Mouse (Mus musculus) heart, embryonic 12.5 days (tissue): ENCODE measurements at regions not wholly inside any gene's neighbourhood (a gene's known extent, or its start where the extent isn't known, plus 50 kb on each side); places are given as distances from the start of the nearest gene placed in this dataset.

ENCODE experiments used
- ATAC-seq: fragments of 200-750 bp; cut with Nextera tagmentation; 2 replicates; pipeline ENCODE4 v1.8.0; 2017; ENCODE audit warnings: moderate TSS enrichment, moderate library complexity; ENCODE audit not compliant: insufficient number of reproducible peaks, low FRiP score
- H3K27ac ChIP-seq: fragments of 300-500 bp; sonication (generic); 2 replicates; pipeline ENCODE4 v1.5.1; 2016; ENCODE audit warnings: mild to moderate bottlenecking, moderate library complexity; ENCODE audit not compliant: poor library complexity, severe bottlenecking
- H3K27me3 ChIP-seq: fragments of 300-500 bp; sonication (generic); replicated peaks from 2 replicates; pipeline ENCODE4 v1.6.1; 2016; ENCODE audit warnings: mild to moderate bottlenecking, moderate library complexity
- H3K36me3 ChIP-seq: fragments of 300-500 bp; sonication (generic); 2 replicates; pipeline ENCODE4 v1.6.1; 2016; ENCODE audit warnings: mild to moderate bottlenecking, moderate library complexity
- H3K4me1 ChIP-seq: fragments of 300-500 bp; sonication (generic); replicated peaks from 2 replicates; pipeline ENCODE4 v1.6.1; 2016; ENCODE audit warnings: mild to moderate bottlenecking
- H3K4me2 ChIP-seq: fragments of 300-500 bp; sonication (generic); 2 replicates; pipeline ENCODE4 v1.6.1; 2016; ENCODE audit warnings: mild to moderate bottlenecking, moderate library complexity
- H3K4me3 ChIP-seq: fragments of 300-500 bp; sonication (generic); 2 replicates; pipeline ENCODE4 v1.5.1; 2016; ENCODE audit warnings: mild to moderate bottlenecking
- H3K9ac ChIP-seq: fragments of 300-500 bp; sonication (generic); 2 replicates; pipeline ENCODE4 v1.6.1; 2016; ENCODE audit warnings: mild to moderate bottlenecking, moderate library complexity
- H3K9me3 ChIP-seq: fragments of 300-500 bp; sonication (generic); replicated peaks from 2 replicates; pipeline ENCODE4 v1.6.1; 2016; ENCODE audit warnings: mild to moderate bottlenecking, moderate library complexity
- WGBS: fragments of 180-500 bp; shearing (Covaris S2); methylation state at CpG from one replicate; pipeline ENCODE4 v1.1.7; 2016; 5-methylcytosine and 5-hydroxymethylcytosine counted together

DNA sequence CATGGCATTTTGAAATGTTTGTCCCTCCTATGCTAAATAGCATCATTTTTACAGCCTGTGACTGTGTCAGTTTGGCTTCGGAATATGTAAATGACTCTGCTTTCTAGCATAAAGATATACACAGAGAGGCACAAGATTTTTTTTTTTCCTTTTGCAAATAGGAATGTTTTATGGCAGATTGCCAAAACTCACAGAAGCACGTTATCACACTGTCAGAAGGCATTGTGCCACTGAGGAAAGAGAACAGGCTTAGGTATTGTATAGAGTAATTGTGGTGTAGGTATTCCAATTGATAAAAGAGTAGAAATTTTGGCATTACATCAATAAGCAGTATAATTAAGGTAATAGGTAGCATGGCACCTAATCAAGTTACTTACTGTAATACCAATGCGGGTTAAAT is 988.5 kb upstream of the Tenm2 start:
- H3K36me3 ChIP-seq, result no peaks in the 10 kb centered on the region
- no peak overlapping the region for H3K4me3 ChIP-seq
- no peaks in the 10 kb centered on the region for H3K9me3 ChIP-seq
- H3K27me3 ChIP-seq, result no peaks in the 10 kb centered on the region
- H3K4me1 ChIP-seq, result no peaks in the 10 kb centered on the region
- H3K27ac ChIP-seq, result no peak overlapping the region
- H3K4me2 ChIP-seq, result no peak overlapping the region
- 52% methylated on average over 3 of the region's 3 CpGs for WGBS
- H3K9ac ChIP-seq, result no peak overlapping the region
- ATAC-seq, result no peak

DNA sequence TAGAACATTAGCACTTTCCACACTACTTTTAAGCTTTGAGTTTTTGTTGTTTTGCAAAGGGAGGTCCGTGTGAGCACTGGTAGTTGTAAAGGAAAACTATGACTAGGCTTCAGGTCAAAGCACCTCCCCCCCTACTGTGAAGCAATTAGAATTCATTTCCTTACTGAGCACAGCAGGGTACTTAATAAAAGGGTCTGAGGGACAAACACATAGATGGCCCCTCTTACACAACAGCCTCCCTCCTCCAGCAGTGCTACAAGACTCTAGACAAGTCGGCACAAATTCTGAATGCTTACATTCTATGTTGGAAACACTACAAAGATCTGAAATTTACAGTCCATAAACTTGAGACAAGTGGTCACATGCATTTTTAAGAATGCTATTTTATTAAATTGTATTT is 967.6 kb upstream of the Tenm2 start:
- ATAC-seq, result no peak
- Histone ChIP-seq H3K36me3 (no peaks in the 10 kb centered on the region), H3K27ac (no peak overlapping the region), H3K27me3 (no peaks in the 10 kb centered on the region), H3K9me3 (no peaks in the 10 kb centered on the region), H3K9ac (no peak overlapping the region), H3K4me2 (no peak overlapping the region), H3K4me3 (no peak overlapping the region), H3K4me1 (no peaks in the 10 kb centered on the region)
- 57% methylated on average over 2 of the region's 2 CpGs for WGBS

DNA sequence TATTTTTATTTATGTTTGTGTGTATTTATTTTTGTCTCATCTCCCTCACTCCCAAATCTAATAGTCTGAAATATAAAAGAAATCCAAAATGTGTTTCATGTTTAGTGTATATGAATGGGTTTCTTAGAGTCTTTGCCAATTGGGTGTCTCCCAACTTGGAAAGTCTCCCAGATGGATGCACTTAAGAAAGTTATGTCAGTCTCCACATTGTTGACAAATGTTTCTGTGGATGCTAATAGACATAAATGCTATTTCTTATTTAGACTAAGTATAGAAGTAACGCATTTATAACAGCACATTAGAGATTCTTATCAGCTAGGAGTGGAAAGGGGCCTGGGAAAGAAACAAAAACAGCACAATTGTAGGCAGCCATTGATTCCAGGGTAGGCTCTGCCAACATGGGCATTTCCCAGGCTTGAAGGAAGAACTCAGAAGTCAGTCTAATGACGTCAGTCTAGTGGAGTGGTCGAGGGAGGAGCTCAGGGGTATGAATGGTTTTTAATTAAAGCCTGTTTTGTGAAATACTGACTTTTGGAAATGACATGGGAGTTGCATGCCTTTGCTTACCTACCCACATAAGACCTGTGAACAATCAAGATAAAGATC is 965.5 kb upstream of the Tenm2 start:
- no peak overlapping the region for H3K4me2 ChIP-seq
- no peaks in the 10 kb centered on the region for H3K36me3 ChIP-seq
- ATAC-seq, result no peak
- H3K9ac ChIP-seq, result no peak overlapping the region
- WGBS, result 80% methylated on average over 3 of the region's 3 CpGs
- no peak overlapping the region for H3K27ac ChIP-seq
- no peaks in the 10 kb centered on the region for H3K27me3 ChIP-seq
- H3K4me3 ChIP-seq, result no peak overlapping the region
- no peaks in the 10 kb centered on the region for H3K4me1 ChIP-seq
- no peaks in the 10 kb centered on the region for H3K9me3 ChIP-seq

DNA sequence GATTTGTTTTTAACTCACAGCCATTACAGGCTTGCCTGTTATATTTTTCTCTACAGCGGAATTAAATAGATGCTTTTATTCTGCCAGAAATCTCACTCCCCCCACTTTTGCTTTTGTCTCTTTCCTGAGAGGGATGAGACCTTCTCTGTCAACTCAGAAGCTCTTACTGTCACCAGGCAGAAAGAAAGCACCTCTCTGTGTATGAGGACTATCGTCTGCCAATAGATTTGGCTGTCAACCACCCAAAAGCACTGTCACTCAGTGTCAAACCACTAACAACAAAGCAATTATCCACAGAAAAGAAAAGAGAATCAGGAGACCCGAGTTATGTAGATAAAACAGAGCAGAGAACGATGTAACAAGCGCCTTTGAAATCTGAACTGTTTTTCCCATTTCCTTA is 958.0 kb upstream of the Tenm2 start:
- 63% methylated on average over 5 of the region's 5 CpGs for WGBS
- Histone ChIP-seq H3K27ac (no peak overlapping the region), H3K9me3 (no peaks in the 10 kb centered on the region), H3K36me3 (no peaks in the 10 kb centered on the region), H3K4me2 (no peak overlapping the region), H3K4me3 (no peak overlapping the region), H3K27me3 (no peaks in the 10 kb centered on the region), H3K4me1 (no peaks in the 10 kb centered on the region), H3K9ac (no peak overlapping the region)
- no peak for ATAC-seq

DNA sequence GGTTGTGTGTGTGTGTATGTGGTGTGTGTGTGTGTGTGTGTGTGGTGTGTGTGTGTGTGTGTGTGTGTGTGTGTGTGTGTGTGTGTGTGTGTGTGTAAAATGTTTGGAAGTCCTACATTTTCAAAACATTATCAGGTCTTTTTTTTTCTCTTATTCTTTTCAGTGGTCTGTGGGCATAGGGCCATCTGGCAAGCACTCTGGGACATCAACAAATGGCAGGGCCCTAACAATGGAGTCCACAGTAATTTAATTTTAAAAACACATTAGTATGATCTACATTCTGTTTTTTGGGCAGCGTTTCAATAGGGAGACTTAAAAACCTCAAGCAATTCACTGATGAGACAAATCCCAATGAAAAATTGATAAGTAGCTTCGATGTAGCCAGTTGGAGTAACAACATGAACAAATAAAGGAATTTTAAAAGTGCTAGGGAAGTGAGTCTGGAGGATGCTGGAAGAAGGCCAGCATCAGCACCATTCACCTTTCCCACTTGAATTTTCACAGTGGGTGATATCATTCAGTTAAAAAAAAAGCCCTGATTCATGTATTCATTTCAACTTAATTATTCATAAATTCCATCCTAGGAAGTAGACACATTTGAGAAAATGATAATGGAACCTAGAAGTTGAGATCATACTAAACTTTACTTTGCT is 956.3 kb upstream of the Tenm2 start:
- Histone ChIP-seq H3K27ac (no peak overlapping the region), H3K9ac (no peak overlapping the region), H3K4me1 (no peaks in the 10 kb centered on the region), H3K36me3 (no peaks in the 10 kb centered on the region), H3K9me3 (no peaks in the 10 kb centered on the region), H3K27me3 (no peaks in the 10 kb centered on the region), H3K4me3 (no peak overlapping the region), H3K4me2 (no peak overlapping the region)
- 56% methylated on average over 2 of the region's 2 CpGs for WGBS
- ATAC-seq, result no peak

DNA sequence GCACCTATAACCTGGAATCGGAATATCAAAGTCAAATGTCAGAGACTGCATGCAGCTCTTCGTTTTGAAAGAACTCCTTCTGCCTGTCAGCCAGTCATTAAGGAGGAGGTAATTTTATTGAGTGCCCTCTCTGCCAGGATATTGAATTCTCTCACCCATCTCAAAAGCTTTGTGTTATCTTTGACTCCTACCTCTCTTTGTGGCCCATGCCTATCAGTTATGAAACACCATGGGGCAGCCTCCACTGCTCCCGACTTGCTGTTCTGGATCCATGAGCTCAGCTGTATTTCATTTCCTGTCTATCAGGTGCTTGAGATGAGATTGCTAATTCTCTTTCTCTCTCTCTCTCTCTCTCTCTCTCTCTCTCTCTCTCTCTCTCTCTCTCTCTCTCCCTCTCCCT is 955.7 kb upstream of the Tenm2 start:
- H3K36me3 ChIP-seq, result no peaks in the 10 kb centered on the region
- 56% methylated on average over 3 of the region's 3 CpGs for WGBS
- H3K4me2 ChIP-seq, result no peak overlapping the region
- no peak overlapping the region for H3K4me3 ChIP-seq
- no peak overlapping the region for H3K9ac ChIP-seq
- H3K27ac ChIP-seq, result no peak overlapping the region
- ATAC-seq, result no peak
- H3K27me3 ChIP-seq, result no peaks in the 10 kb centered on the region
- no peaks in the 10 kb centered on the region for H3K9me3 ChIP-seq
- H3K4me1 ChIP-seq, result no peaks in the 10 kb centered on the region

DNA sequence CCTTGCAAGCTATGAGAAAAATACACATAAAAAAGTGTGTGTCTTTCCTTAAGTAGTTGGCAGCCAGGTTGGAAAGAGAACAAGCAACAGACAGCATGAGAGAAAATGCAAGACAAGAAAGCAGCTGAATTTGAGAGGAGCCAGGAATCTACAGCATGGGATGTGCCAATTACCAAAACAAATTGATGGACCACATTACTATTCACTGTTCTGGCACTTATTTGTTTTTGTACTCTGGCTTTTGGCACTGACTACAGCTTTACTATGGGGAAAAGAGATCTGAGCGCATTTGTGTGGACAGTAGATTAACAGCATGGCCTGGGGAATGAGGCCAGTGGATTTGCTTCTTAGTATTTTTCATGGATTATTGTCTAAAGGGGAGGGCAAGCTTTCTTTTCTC is 935.0 kb upstream of the Tenm2 start:
- Histone ChIP-seq H3K4me3 (no peak overlapping the region), H3K27ac (no peak overlapping the region), H3K36me3 (no peaks in the 10 kb centered on the region), H3K4me2 (no peak overlapping the region), H3K9ac (no peak overlapping the region), H3K27me3 (no peaks in the 10 kb centered on the region), H3K4me1 (no peaks in the 10 kb centered on the region), H3K9me3 (no peaks in the 10 kb centered on the region)
- 83% methylated on average over 1 of the region's 1 CpGs for WGBS
- ATAC-seq, result no peak

DNA sequence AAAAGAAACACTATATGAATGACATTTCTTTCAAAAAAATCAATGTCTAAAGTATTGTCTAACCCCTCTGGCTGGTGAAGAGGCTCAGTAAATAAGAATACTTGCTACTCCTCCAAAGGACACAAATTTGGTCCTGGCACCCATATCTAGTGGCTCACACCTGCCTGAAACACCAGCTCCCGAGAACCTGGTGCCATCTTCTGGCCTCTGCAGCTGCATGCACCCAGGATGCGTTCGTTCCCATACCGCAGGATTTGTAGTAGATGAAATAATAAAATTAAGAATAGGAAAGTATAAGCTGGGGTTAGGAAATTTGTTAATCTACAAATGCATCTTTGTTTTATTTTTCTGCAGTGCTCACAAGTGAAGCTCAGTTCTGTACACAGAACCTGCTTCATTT is 922.5 kb upstream of the Tenm2 start:
- no peak overlapping the region for H3K27ac ChIP-seq
- WGBS, result 86% methylated on average over 4 of the region's 4 CpGs
- no peak for ATAC-seq
- no peak overlapping the region for H3K4me2 ChIP-seq
- no peaks in the 10 kb centered on the region for H3K36me3 ChIP-seq
- peaks cover 3% of the 10 kb centered on the region; the same call in 1 of the 2 replicates for H3K4me1 ChIP-seq
- H3K9me3 ChIP-seq, result no peaks in the 10 kb centered on the region
- no peak overlapping the region for H3K4me3 ChIP-seq
- H3K27me3 ChIP-seq, result no peaks in the 10 kb centered on the region
- H3K9ac ChIP-seq, result no peak overlapping the region

DNA sequence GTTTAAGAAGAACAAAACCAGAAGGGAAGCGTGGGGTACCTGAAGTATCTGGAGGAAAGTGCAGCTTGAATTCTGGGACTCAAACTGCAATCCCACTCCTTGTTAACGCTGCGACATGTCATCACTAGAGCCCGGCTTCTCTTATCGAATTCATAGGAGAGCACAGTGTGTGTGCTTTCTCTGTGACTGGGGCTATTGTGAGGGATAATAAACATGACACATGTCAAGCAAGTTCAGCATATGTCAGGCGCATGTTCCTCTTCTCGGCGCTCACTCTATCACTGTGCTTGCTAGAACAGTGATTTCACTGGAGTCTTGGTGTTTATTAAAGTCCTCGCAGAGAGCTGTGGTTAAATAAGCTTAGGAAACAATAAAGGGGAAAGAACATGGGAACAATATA is 921.2 kb upstream of the Tenm2 start:
- H3K9ac ChIP-seq, result no peak overlapping the region
- no peaks in the 10 kb centered on the region for H3K36me3 ChIP-seq
- no peaks in the 10 kb centered on the region for H3K9me3 ChIP-seq
- no peak for ATAC-seq
- no peaks in the 10 kb centered on the region for H3K27me3 ChIP-seq
- H3K4me3 ChIP-seq, result no peak overlapping the region
- H3K4me2 ChIP-seq, result no peak overlapping the region
- H3K27ac ChIP-seq, result no peak overlapping the region
- 38% methylated on average over 9 of the region's 9 CpGs for WGBS
- peaks cover 3% of the 10 kb centered on the region; the same call in 1 of the 2 replicates for H3K4me1 ChIP-seq

DNA sequence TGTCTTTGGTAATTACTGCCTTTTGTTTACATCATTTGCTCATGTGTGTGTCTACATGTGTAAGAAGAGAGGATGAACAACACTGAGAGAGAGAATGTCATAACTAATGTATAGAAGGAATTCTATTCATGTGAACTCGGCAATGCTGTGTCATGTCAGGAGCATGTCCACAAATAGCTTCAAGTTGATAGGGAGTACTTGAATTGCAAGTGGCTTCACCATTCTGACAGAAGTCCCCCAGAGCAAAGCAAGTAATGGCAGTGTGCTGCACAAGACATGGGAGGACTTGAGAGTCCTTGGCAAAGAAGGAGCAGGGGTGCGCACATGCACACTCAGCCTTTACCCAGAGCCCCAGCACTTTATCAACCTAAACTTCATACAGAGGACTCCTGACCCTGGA is 919.9 kb upstream of the Tenm2 start:
- H3K9me3 ChIP-seq, result no peaks in the 10 kb centered on the region
- ATAC-seq, result no peak
- H3K9ac ChIP-seq, result no peak overlapping the region
- H3K4me3 ChIP-seq, result no peak overlapping the region
- H3K4me2 ChIP-seq, result no peak overlapping the region
- no peaks in the 10 kb centered on the region for H3K36me3 ChIP-seq
- 0 out of 2 replicates have a peak overlapping the region, but pooled peaks have one; percentile 43 for H3K27ac ChIP-seq
- peaks cover 3% of the 10 kb centered on the region; the same call in 1 of the 2 replicates for H3K4me1 ChIP-seq
- WGBS, result 45% methylated on average over 2 of the region's 2 CpGs
- no peaks in the 10 kb centered on the region for H3K27me3 ChIP-seq

DNA sequence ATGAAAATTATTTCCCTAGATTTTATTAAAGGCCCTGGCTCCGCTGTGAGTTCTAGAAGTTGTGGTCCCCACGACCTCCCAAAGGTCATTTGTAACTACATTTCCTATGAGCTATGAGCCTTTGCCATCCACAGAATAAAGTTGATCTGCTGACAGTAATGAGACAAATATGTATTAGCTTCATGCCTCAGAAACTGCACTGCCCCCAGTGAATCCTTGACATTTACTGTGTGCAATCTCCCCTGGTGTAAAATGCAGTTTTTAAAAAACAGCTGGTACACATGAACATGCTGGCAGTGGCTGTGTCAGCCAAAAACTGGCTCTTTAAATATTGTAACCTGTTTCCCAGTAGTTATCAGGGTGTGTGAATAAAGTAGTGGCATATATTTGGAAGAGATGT is 907.7 kb upstream of the Tenm2 start:
- no peak for ATAC-seq
- Histone ChIP-seq H3K4me3 (no peak overlapping the region), H3K4me2 (no peak overlapping the region), H3K27ac (no peak overlapping the region), H3K4me1 (no peaks in the 10 kb centered on the region), H3K9ac (no peak overlapping the region), H3K9me3 (no peaks in the 10 kb centered on the region), H3K36me3 (no peaks in the 10 kb centered on the region), H3K27me3 (no peaks in the 10 kb centered on the region)
- 71% methylated on average over 2 of the region's 2 CpGs for WGBS

DNA sequence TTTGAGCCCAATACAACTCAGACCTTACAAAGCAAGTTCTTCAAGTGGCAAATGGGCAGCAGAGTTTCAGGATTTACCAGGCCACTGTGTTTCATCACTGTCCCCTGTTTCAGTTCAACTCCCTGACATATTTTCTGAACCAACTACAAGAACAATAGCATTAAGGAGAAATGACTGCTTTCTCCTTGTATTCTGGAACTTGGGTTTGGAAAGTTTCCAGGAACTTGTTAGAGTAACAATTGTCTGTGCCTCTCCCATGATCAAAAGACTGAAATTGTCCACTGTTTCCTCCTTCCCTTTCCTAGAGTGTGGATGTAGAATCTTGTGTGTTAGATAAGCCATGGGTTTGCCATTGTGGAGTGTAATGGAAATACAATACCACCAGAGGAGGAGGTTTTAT is 893.1 kb upstream of the Tenm2 start:
- no peak for ATAC-seq

More for the DNA sequence above, 893.1 kb upstream of the Tenm2 start:
- no peak overlapping the region for H3K27ac ChIP-seq
- H3K27me3 ChIP-seq, result no peaks in the 10 kb centered on the region
- H3K4me2 ChIP-seq, result no peak overlapping the region
- no peak overlapping the region for H3K4me3 ChIP-seq
- no peak overlapping the region for H3K9ac ChIP-seq
- H3K9me3 ChIP-seq, result no peaks in the 10 kb centered on the region
- no peaks in the 10 kb centered on the region for H3K4me1 ChIP-seq
- no peaks in the 10 kb centered on the region for H3K36me3 ChIP-seq
